Mouse (Mus musculus) hindbrain, embryonic 10.5 days (tissue): Measurements from ENCODE around the gene Bbs2. TPM values are rescaled to one million over a fixed set of nuclear protein-coding genes. Genes with fewer than 3 reads are reported as not detected.

Source experiments
- DNase-seq: peaks from one replicate; pipeline ENCODE4 v3.0.0-alpha.2; 2017; ENCODE audit warnings: low spot score
- H3K27ac ChIP-seq: fragments of 300-500 bp; sonication (generic); 2 replicates; pipeline ENCODE4 v1.5.1; 2016; ENCODE audit warnings: mild to moderate bottlenecking, moderate library complexity
- H3K27me3 ChIP-seq: fragments of 300-500 bp; sonication (generic); 2 replicates; pipeline ENCODE4 v1.6.1; 2016; ENCODE audit warnings: mild to moderate bottlenecking; ENCODE audit not compliant: poor library complexity, insufficient read depth, severe bottlenecking
- H3K36me3 ChIP-seq: fragments of 300-500 bp; sonication (generic); 2 replicates; pipeline ENCODE4 v1.6.1; 2016; ENCODE audit warnings: mild to moderate bottlenecking, moderate library complexity
- H3K4me1 ChIP-seq: fragments of 300-500 bp; sonication (generic); replicated peaks from 2 replicates; pipeline ENCODE4 v1.6.1; 2016; ENCODE audit warnings: mild to moderate bottlenecking
- H3K4me3 ChIP-seq: fragments of 300-500 bp; sonication (generic); 2 replicates; pipeline ENCODE4 v1.5.1; 2016; ENCODE audit warnings: mild to moderate bottlenecking, moderate library complexity
- H3K9me3 ChIP-seq: fragments of 300-500 bp; sonication (generic); 2 replicates; pipeline ENCODE4 v1.6.1; 2016; ENCODE audit warnings: mild to moderate bottlenecking, moderate library complexity
- WGBS: fragments of 180-500 bp; shearing (Covaris S2); methylation state at CpG from one replicate; pipeline ENCODE4 v1.1.7; 2016; 5-methylcytosine and 5-hydroxymethylcytosine counted together
- polyA plus RNA-seq: library from polyadenylated mRNA; unstranded; fragments of >200 nt; fragmentation: Nextera tagmentation; extraction: Ambion mirVana; gene quantifications from 2 replicates; pipeline ENCODE4 v1.2.1, GENCODE M21; 2016

The Bbs2 gene
- polyA plus RNA-seq, 1 experiment from 2014 or later: 19.0 TPM

- Histone ChIP-seq H3K27me3 (no peaks in the 10 kb centered on the region), H3K9me3 (no peaks in the 10 kb centered on the region), H3K4me3 (no peak overlapping the region), H3K36me3 (no peaks in the 10 kb centered on the region), H3K4me1 (peaks cover 41% of the 10 kb centered on the region), H3K27ac (peak overlapping the region; percentile 67)
- DNase-seq: no peak
- 88% methylated on average over 9 of the region's 9 CpGs for WGBS
Observed at GRCm38 (mm10) chr8:94121625-94122024, 22.9 kb upstream of the Bbs2 start.

GRCm38 (mm10) chr8:94118776-94119430, 20.2 kb upstream of the Bbs2 start:
- Histone ChIP-seq H3K27ac (peak overlapping the region; percentile 89), H3K9me3 (no peaks in the 10 kb centered on the region), H3K27me3 (no peaks in the 10 kb centered on the region), H3K4me3 (peak overlapping the region; percentile 29), H3K36me3 (no peaks in the 10 kb centered on the region), H3K4me1 (peaks cover 41% of the 10 kb centered on the region)
- peak; percentile 74 for DNase-seq
- WGBS: 4% methylated on average over 6 of the region's 6 CpGs

GRCm38 (mm10) chr8:94113972-94114371, 15.2 kb upstream of the Bbs2 start:
- Histone ChIP-seq H3K36me3 (no peaks in the 10 kb centered on the region), H3K27ac (no peak overlapping the region)
- 89% methylated on average over 2 of the region's 2 CpGs for WGBS

GRCm38 (mm10) chr8:94113435-94113834, 14.7 kb upstream of the Bbs2 start:
- no peaks in the 10 kb centered on the region for H3K36me3 ChIP-seq
- H3K4me3 ChIP-seq: no peak overlapping the region
- H3K27me3 ChIP-seq: no peaks in the 10 kb centered on the region
- no peaks in the 10 kb centered on the region for H3K9me3 ChIP-seq
- DNase-seq: no peak
- H3K27ac ChIP-seq: no peak overlapping the region
- WGBS: 53% methylated on average over 1 of the region's 1 CpGs
- H3K4me1 ChIP-seq: peaks cover 19% of the 10 kb centered on the region

More at GRCm38 (mm10) chr8:94113972-94114371, 15.2 kb upstream of the Bbs2 start:
- Histone ChIP-seq H3K9me3 (no peaks in the 10 kb centered on the region), H3K4me3 (no peak overlapping the region), H3K4me1 (peaks cover 25% of the 10 kb centered on the region), H3K27me3 (no peaks in the 10 kb centered on the region)
- no peak for DNase-seq

- Histone ChIP-seq H3K4me3 (no peak overlapping the region), H3K4me1 (peaks cover 9% of the 10 kb centered on the region; the same call in 1 of the 2 replicates), H3K9me3 (no peaks in the 10 kb centered on the region), H3K27me3 (no peaks in the 10 kb centered on the region), H3K27ac (no peak overlapping the region), H3K36me3 (no peaks in the 10 kb centered on the region)
- WGBS: 68% methylated on average over 6 of the region's 6 CpGs
- DNase-seq: no peak
Observed at GRCm38 (mm10) chr8:94110526-94111177, 11.9 kb upstream of the Bbs2 start.

- no peaks in the 10 kb centered on the region for H3K27me3 ChIP-seq
- no peak overlapping the region for H3K27ac ChIP-seq
- WGBS: 68% methylated on average over 5 of the region's 5 CpGs
- H3K4me1 ChIP-seq: peaks cover 9% of the 10 kb centered on the region; the same call in 1 of the 2 replicates
- H3K4me3 ChIP-seq: no peak overlapping the region
- DNase-seq: no peak
- no peaks in the 10 kb centered on the region for H3K9me3 ChIP-seq
- H3K36me3 ChIP-seq: no peaks in the 10 kb centered on the region
Observed at GRCm38 (mm10) chr8:94109835-94110234, 11.1 kb upstream of the Bbs2 start.

GRCm38 (mm10) chr8:94109396-94109795, 10.7 kb upstream of the Bbs2 start:
- Histone ChIP-seq H3K4me3 (no peak overlapping the region), H3K36me3 (no peaks in the 10 kb centered on the region), H3K27me3 (no peaks in the 10 kb centered on the region), H3K4me1 (peaks cover 9% of the 10 kb centered on the region; the same call in 1 of the 2 replicates), H3K27ac (no peak overlapping the region), H3K9me3 (no peaks in the 10 kb centered on the region)
- WGBS: 58% methylated on average over 6 of the region's 6 CpGs
- peak; percentile 19 for DNase-seq

GRCm38 (mm10) chr8:94107871-94108270, 9.1 kb upstream of the Bbs2 start:
- Histone ChIP-seq H3K27ac (no peak overlapping the region), H3K36me3 (no peaks in the 10 kb centered on the region), H3K4me1 (peaks cover 4% of the 10 kb centered on the region; the same call in 1 of the 2 replicates), H3K4me3 (no peak overlapping the region), H3K9me3 (no peaks in the 10 kb centered on the region), H3K27me3 (no peaks in the 10 kb centered on the region)
- no peak for DNase-seq
- WGBS: 84% methylated on average over 3 of the region's 3 CpGs

- no peaks in the 10 kb centered on the region for H3K9me3 ChIP-seq
- DNase-seq: no peak
- no peaks in the 10 kb centered on the region for H3K36me3 ChIP-seq
- no peak overlapping the region for H3K27ac ChIP-seq
- WGBS: 52% methylated on average over 5 of the region's 5 CpGs
- H3K27me3 ChIP-seq: peaks cover 3% of the 10 kb centered on the region; the same call in 1 of the 2 replicates
- H3K4me3 ChIP-seq: no peak overlapping the region
- peaks cover under 1% of the 10 kb centered on the region for H3K4me1 ChIP-seq
Observed at GRCm38 (mm10) chr8:94104146-94104545, 5.4 kb upstream of the Bbs2 start.

GRCm38 (mm10) chr8:94098996-94099395, 268 bp upstream of the Bbs2 start:
- Histone ChIP-seq H3K4me3 (peak overlapping the region; percentile 76), H3K27me3 (peaks cover 3% of the 10 kb centered on the region; the same call in 1 of the 2 replicates), H3K27ac (peak overlapping the region; percentile 96), H3K9me3 (no peaks in the 10 kb centered on the region), H3K36me3 (no peaks in the 10 kb centered on the region), H3K4me1 (peaks cover 22% of the 10 kb centered on the region)
- 51% methylated on average over 4 of the region's 4 CpGs for WGBS
- no peak for DNase-seq

- Histone ChIP-seq H3K4me1 (peaks cover 24% of the 10 kb centered on the region), H3K9me3 (no peaks in the 10 kb centered on the region), H3K27ac (no peak overlapping the region), H3K36me3 (no peaks in the 10 kb centered on the region), H3K4me3 (no peak overlapping the region), H3K27me3 (no peaks in the 10 kb centered on the region)
- no peak for DNase-seq
- 85% methylated on average over 6 of the region's 6 CpGs for WGBS
Observed at GRCm38 (mm10) chr8:94094281-94094680, 4.4 kb downstream of the Bbs2 start.

GRCm38 (mm10) chr8:94092848-94093247, 5.9 kb downstream of the Bbs2 start:
- no peak overlapping the region for H3K4me3 ChIP-seq
- H3K4me1 ChIP-seq: peaks cover 11% of the 10 kb centered on the region
- H3K27me3 ChIP-seq: no peaks in the 10 kb centered on the region
- peaks cover 3% of the 10 kb centered on the region; the same call in 1 of the 2 replicates for H3K36me3 ChIP-seq
- H3K9me3 ChIP-seq: no peaks in the 10 kb centered on the region
- H3K27ac ChIP-seq: no peak overlapping the region
- DNase-seq: no peak
- WGBS: 89% methylated on average over 9 of the region's 9 CpGs

GRCm38 (mm10) chr8:94089715-94090114, 9.0 kb downstream of the Bbs2 start:
- no peak for DNase-seq
- 0 out of 2 replicates have a peak, but pooled peaks cover 2% of the 10 kb centered on the region for H3K4me1 ChIP-seq
- peaks cover 27% of the 10 kb centered on the region for H3K36me3 ChIP-seq
- WGBS: 68% methylated on average over 6 of the region's 6 CpGs
- H3K4me3 ChIP-seq: no peak overlapping the region
- H3K27me3 ChIP-seq: no peaks in the 10 kb centered on the region
- H3K27ac ChIP-seq: no peak overlapping the region
- H3K9me3 ChIP-seq: no peaks in the 10 kb centered on the region
